Mouse (Mus musculus) cortical plate, adult 2 months (tissue): ENCODE data around the gene Mtif2. TPM values are rescaled to one million over a fixed set of nuclear protein-coding genes. Genes with fewer than 3 reads are reported as not detected.
"Not testable (repeated sequence)": the region's sequence is repeated elsewhere in the genome, so short reads cannot be mapped to it uniquely, and the experiment has no call there.

Source experiments
- H3K27ac ChIP-seq: fragments of 200-500 bp; 2 replicates; pipeline ENCODE4 v1.5.1; 2012; ENCODE audit warnings: low read length, control low read depth, inconsistent platforms; ENCODE audit not compliant: insufficient read depth
- H3K4me1 ChIP-seq: fragments of 200-500 bp; 2 replicates; pipeline ENCODE4 v1.6.1; 2011; ENCODE audit warnings: low read length; ENCODE audit not compliant: control insufficient read depth, insufficient read depth
- H3K4me3 ChIP-seq: fragments of 200-500 bp; 2 replicates; pipeline ENCODE4 v1.5.1; 2011; ENCODE audit warnings: mild to moderate bottlenecking, low read length, control low read depth; ENCODE audit not compliant: insufficient read depth
- CTCF ChIP-seq: fragments of 200-500 bp; IDR thresholded peaks from 2 replicates; pipeline ENCODE4 v1.5.1; 2011; ENCODE audit warnings: mild to moderate bottlenecking, control low read depth, low read length; ENCODE audit not compliant: insufficient read depth; ENCODE audit errors: extremely low read depth
- POLR2A ChIP-seq: fragments of 200-500 bp; IDR thresholded peaks from 2 replicates; pipeline ENCODE4 v1.6.1; 2011; ENCODE audit warnings: mild to moderate bottlenecking, low read length, control low read depth; ENCODE audit not compliant: insufficient read depth; ENCODE audit errors: extremely low read depth
- polyA plus RNA-seq: library from polyadenylated mRNA; depleted of rRNA; stranded (reverse); fragments of >200 nt; gene quantifications from 2 replicates; pipeline ENCODE4 v1.2.3, GENCODE M21; 2012

The Mtif2 gene
- polyA plus RNA-seq, 1 experiment, result 22.9 TPM

DNA sequence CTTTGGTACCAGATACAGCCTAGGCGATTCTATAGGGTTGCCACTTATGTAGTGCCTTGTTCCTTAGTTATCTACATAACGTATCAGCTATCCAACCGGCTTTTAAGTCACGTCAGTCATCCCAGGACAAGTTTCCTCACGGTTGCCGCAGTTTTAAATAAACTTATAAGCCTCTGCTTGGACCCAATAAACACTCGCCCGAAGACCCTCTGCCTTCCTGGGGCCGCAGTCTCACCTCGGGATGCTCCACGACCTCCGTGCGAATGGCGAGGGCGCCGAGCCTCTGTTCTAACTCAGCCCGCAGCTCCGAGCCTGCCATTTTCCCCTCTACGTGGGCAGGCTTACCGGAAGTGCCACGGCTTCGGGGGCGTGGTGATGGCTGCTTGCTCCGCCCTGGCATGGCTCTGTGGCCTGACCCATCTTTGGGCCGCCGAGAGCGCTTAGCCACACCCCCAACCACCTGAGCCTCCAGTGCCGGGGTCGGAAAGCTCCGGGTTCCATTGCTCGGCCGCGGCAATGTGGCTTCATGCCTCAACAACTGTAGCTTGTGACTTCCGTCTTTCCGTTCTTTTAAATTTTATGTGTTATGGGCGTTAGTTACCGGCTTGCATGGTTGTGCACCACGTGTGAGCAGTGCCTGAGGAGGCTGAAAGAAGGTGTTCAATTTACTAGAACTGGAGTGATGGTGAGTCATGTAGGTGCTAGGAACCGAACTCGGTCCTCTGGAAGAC is 11.4 kb upstream of the Mtif2 start, which contains the start of gene Prorsd1:
Prorsd1 (minus strand) TSS at position 352 of the 731 bp plus-strand sequence.
- Histone ChIP-seq H3K4me1 (no peaks in the 10 kb centered on the region; the same call in 1 of the 2 replicates), H3K4me3 (peak within 1 kb of the TSS; percentile 75), H3K27ac (peak within 1 kb of the TSS; percentile 39)
- no peak for TF ChIP-seq CTCF
- no peak; the same call in 1 of the 2 replicates for TF ChIP-seq POLR2A

GRCm38 (mm10) chr11:29538201-29538600 is 12.0 kb downstream of the Mtif2 start:
- H3K27ac ChIP-seq, result no peak overlapping the region
- no peak for TF ChIP-seq POLR2A
- TF ChIP-seq CTCF, result no peak
- no peak overlapping the region for H3K4me3 ChIP-seq
- no peaks in the 10 kb centered on the region for H3K4me1 ChIP-seq

- no peaks in the 10 kb centered on the region for H3K4me1 ChIP-seq
- no peak overlapping the region for H3K4me3 ChIP-seq
- TF ChIP-seq POLR2A (no peak), CTCF (no peak)
- no peak overlapping the region for H3K27ac ChIP-seq
Observed at GRCm38 (mm10) chr11:29544225-29544945, 18.2 kb downstream of the Mtif2 start.

GRCm38 (mm10) chr11:29545150-29545752 is 19.0 kb downstream of the Mtif2 start:
- H3K27ac ChIP-seq, H3K4me3 ChIP-seq, H3K4me1 ChIP-seq: not testable (repeated sequence)

DNA sequence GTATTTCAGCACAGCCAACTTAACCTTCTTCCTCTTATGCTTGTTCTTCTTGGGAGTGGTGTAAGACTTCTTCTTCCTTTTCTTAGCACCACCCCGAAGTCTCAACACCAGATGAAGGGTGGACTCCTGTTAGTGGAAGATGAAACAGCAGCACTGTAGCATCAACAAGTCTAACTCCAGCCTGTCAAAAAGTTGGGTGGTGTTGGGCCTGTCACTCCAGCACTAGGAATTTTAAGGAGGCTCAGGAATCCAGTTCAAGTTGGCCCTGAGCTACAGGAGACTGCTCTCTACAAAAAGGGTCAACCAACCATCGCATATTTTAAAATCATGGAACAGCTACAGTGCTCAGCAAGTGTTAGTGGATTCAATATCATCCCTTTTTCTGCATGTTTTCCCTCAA is 20.1 kb downstream of the Mtif2 start:
- not testable (repeated sequence) for H3K4me1 ChIP-seq, H3K27ac ChIP-seq, H3K4me3 ChIP-seq

DNA sequence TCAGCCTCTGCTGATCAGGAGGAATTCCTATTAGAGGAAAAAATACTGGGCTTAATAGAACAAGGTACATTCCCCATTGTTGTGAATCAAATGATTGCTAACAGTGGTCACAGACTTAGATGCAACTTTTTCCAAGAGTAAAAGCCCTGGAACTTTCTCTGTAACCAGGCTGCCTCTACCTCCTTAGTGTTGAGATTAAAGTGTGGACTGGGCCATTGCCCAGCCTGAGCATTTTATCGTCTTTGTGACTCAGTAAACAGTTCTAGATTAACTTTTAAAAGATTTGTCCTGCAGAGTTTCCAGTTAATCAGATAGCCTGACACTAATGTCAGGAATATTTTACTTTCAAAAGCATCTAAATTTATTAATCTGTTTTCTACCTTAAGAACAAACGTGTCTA is 20.6 kb downstream of the Mtif2 start:
- Histone ChIP-seq H3K4me3 (peak overlapping the region; percentile 47; the same call in 1 of the 2 replicates), H3K27ac (no peak overlapping the region), H3K4me1 (no peaks in the 10 kb centered on the region)
- TF ChIP-seq CTCF (no peak), POLR2A (no peak)

GRCm38 (mm10) chr11:29547249-29547751 is 21.1 kb downstream of the Mtif2 start:
- TF ChIP-seq POLR2A, result no peak
- TF ChIP-seq CTCF, result no peak
- peak overlapping the region; percentile 13; the same call in 1 of the 2 replicates for H3K27ac ChIP-seq
- peak overlapping the region; percentile 47 for H3K4me3 ChIP-seq
- H3K4me1 ChIP-seq, result no peaks in the 10 kb centered on the region

DNA sequence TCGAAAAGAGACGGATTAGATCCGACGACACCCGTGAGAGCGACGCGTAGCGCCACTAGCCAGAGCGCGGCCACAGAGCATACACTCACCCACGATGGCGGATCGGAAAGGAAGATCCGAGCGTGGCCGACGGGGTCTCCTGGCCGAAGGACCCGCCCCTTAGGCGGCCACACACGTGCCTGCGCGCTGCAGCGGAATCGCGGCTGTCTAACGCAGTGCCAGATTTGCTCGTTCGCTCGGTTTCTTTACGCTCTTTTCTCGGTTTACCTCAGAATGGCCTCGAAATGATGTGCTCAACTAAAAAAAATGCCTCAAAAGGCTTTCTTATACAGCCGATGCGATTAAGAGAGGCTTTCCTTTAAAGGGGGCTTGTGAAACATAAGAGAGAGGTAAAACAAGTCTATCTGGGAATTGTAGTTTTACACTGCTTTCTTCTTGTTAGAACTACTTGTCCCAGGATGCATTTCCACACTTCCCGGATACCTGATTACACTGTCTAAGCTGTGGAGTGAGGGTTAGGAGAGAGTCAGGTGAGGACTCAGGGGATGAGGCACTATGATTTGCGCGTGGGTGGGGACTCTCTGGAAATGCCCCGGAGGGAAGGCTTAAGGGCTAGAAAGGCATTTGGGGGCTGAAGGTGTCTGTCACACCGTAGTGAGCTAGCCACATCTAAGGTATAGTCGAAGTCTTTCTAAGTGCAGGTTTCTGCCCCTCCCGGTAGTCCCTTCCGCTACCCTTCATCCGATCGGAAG is 21.7 kb downstream of the Mtif2 start, which contains the start of the genes Clhc1 and Rps27a:
Clhc1 (plus strand) TSS at position 199 of the 752 bp plus-strand sequence.
Rps27a (minus strand) TSS at position 358 of the 752 bp plus-strand sequence.
- peak within 1 kb of the TSS; percentile 47 for H3K4me3 ChIP-seq

DNA sequence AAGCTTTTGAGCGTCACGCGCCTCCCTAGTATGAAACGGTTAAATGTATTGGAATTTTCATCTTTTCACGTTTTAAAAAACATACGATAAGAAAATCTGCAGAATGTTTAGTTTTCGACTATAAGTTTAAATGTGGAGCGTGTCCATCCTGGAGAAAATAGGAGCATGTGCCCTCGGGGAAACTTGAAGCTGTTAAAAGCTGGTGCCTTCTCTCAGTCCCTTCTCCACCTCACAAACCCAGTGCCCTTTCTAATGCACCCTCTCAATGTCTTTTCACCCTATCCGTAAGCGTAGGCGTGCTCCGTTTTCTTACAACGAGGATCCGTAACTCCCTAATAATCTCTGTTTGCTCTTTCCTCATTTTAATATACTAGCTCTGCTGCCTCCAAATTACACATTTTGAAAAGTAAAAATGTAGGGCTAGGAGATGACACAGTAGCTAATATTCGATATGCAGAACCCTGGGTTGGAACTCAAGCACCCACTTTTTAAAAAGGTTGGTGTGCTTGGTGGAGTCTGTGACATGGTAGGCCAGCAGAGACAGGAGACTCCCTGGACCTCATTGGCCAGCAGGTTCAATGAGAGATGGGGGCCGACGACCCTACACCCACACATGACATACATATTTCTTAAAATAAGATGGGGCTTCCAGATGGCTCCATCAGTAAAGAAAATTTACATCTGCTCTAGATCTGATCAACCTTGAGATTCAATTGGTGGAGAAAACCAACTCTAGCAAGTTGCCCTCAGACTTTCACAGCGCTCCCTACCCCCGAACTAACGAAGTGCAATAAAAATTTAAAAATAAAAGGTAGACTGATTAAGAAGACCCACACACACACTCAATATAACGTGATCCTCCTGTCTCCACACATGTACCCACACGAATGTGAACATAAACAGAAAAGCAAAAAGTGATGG is 22.6 kb downstream of the Mtif2 start:
- Histone ChIP-seq H3K4me1 (no peaks in the 10 kb centered on the region), H3K27ac (no peak overlapping the region), H3K4me3 (peak overlapping the region; percentile 47)
- TF ChIP-seq CTCF, result no peak
- no peak for TF ChIP-seq POLR2A

More for the DNA sequence above, 21.7 kb downstream of the Mtif2 start, which contains the start of the genes Clhc1 and Rps27a:
- Histone ChIP-seq H3K4me1 (no peaks in the 10 kb centered on the region), H3K27ac (peak within 1 kb of the TSS; percentile 76)
- TF ChIP-seq POLR2A, result peak; percentile 95
- no peak for TF ChIP-seq CTCF
